Mouse (Mus musculus): ENCODE data around the gene Trmt1. TPM values are rescaled to one million over a fixed set of nuclear protein-coding genes. Genes with fewer than 3 reads are reported as not detected.

Trmt1 gene
- total RNA-seq, 4 experiments from 2014 or later: 75.4 to 109 (median 88.5) TPM

GRCm38 (mm10) chr8:84693332-84693731, 7.2 kb downstream of the Trmt1 start:
- DNase-seq: no peak

GRCm38 (mm10) chr8:84695140-84695539, 9.0 kb downstream of the Trmt1 start:
- DNase-seq: no peak

- DNase-seq: no peak
These were observed 11.3 kb downstream of the Trmt1 start for GRCm38 (mm10) chr8:84697166-84698130.

- DNase-seq: no peak
These were observed 12.2 kb downstream of the Trmt1 start for GRCm38 (mm10) chr8:84698288-84698687.

- no peak for DNase-seq
These were observed 12.9 kb downstream of the Trmt1 start for GRCm38 (mm10) chr8:84698929-84699401.

GRCm38 (mm10) chr8:84699861-84700322, 13.8 kb downstream of the Trmt1 start:
- DNase-seq: peak; percentile 69

GRCm38 (mm10) chr8:84700526-84700925, 14.4 kb downstream of the Trmt1 start:
- DNase-seq: no peak

GRCm38 (mm10) chr8:84700941-84701911, 15.1 kb downstream of the Trmt1 start, which contains the start of gene Lyl1:
Lyl1 (plus strand) TSS chr8:84701457.
- no peak for DNase-seq

- no peak for DNase-seq
These were observed 16.5 kb downstream of the Trmt1 start for GRCm38 (mm10) chr8:84702561-84702960.

- DNase-seq: no peak
These were observed 16.9 kb downstream of the Trmt1 start for GRCm38 (mm10) chr8:84702963-84703465.

- DNase-seq: no peak
These were observed 17.6 kb downstream of the Trmt1 start for GRCm38 (mm10) chr8:84703466-84704249.

- no peak for DNase-seq
These were observed 18.2 kb downstream of the Trmt1 start for GRCm38 (mm10) chr8:84704356-84704755.

- no peak for DNase-seq
These were observed 19.0 kb downstream of the Trmt1 start for GRCm38 (mm10) chr8:84704867-84705831.

GRCm38 (mm10) chr8:84705960-84706359, 19.9 kb downstream of the Trmt1 start:
- DNase-seq: no peak

GRCm38 (mm10) chr8:84706610-84707266, 20.6 kb downstream of the Trmt1 start:
- DNase-seq: no peak

- DNase-seq: no peak
These were observed 21.3 kb downstream of the Trmt1 start for GRCm38 (mm10) chr8:84707267-84707883.

GRCm38 (mm10) chr8:84708071-84708541, 22.0 kb downstream of the Trmt1 start:
- no peak for DNase-seq

- DNase-seq: peak; percentile 72
These were observed 22.8 kb downstream of the Trmt1 start for GRCm38 (mm10) chr8:84708774-84709475.
